In genomic region chr1:36492416-36493139, GRCm38 (mm10) we compare ENCODE assay signal across 9 mouse cellular contexts. TPM values are rescaled to one million over a fixed set of nuclear protein-coding genes. Genes with fewer than 3 reads are reported as not detected.
DNase-seq lines count a peak whose midpoint lies in the region; ATAC-seq lines count a peak whose summit lies in the region.
"Had no signal": no experiment of that assay in that cellular context is flagged by ENCODE, and none has a peak within 500 bp of the region (broad histone marks: within the 10 kb centered on the region; RNA-seq: fewer than 3 reads in every experiment).

No protein-coding gene starts in this region.

- H3K27me3 ChIP-seq in lung, embryonic 16.5 days (ENCODE audit: control insufficient read depth, insufficient read depth, low read depth, low read length): no peaks in the 10 kb centered on the region

- 35% methylated on average over 9 of the region's 9 CpGs for WGBS in lung, embryonic 16.5 days

- no peaks in the 10 kb centered on the region; the same call in 1 of the 2 replicates for H3K4me1 ChIP-seq in lung, embryonic 16.5 days (replicated peaks; ENCODE audit: control insufficient read depth, insufficient read depth, low read length)

- H3K9me3 ChIP-seq in lung, embryonic 16.5 days (ENCODE audit: control insufficient read depth, low read length): no peaks in the 10 kb centered on the region

- no peaks in the 10 kb centered on the region for H3K36me3 ChIP-seq in lung, embryonic 16.5 days (ENCODE audit: control insufficient read depth, insufficient read depth, low read length)

- 0 out of 2 replicates have a peak, but pooled peaks have one; percentile 17 for ATAC-seq in granulocyte monocyte progenitor cell, adult 5-6 weeks (replicated peaks; ENCODE audit: poor library complexity, severe bottlenecking)
- peak; percentile 90 for ATAC-seq in lung, embryonic 16.5 days (ENCODE audit: low read depth)

- H3K9ac ChIP-seq in lung, embryonic 16.5 days (ENCODE audit: low read length): no peak overlapping the region

- peak; percentile 51 for DNase-seq in adrenal gland, adult 2 months
- no peak for DNase-seq in adrenal gland, adult 18-20 months (ENCODE audit: low spot score in 2 of 2)
- peak; percentile 89 to 90 for DNase-seq in cerebellum, postnatal 25 days
- DNase-seq in kidney, adult 11 months: peak; percentile 64
- DNase-seq in testis, postnatal 10 days (ENCODE audit: low spot score): peak; percentile 77
- no peak for DNase-seq in frontal cortex, postnatal 14 days (ENCODE audit: low spot score in 2 of 2)

- H3K27ac ChIP-seq in lung, embryonic 16.5 days (ENCODE audit: low read length): no peak overlapping the region

- no peak overlapping the region for H3K4me3 ChIP-seq in lung, embryonic 16.5 days (ENCODE audit: low read length)

- no peak overlapping the region for H3K4me2 ChIP-seq in lung, embryonic 16.5 days (ENCODE audit: low read depth, low read length)

RNA-seq across cellular contexts. Expression of gene Cnnm3, which starts 19.1 kb away (rescaled TPM):
- total RNA-seq in adrenal gland, adult 2 months (2021): 10 to 100 TPM; 25.9 to 32.0 TPM
- 53.9 and 70.6 TPM in 2 replicates for polyA plus RNA-seq in adrenal gland, adult 2 months (2012; rRNA removed)
- total RNA-seq in adrenal gland, adult 18-20 months (2021): 10 to 100 TPM; 20.8 to 28.9 TPM
- total RNA-seq in granulocyte monocyte progenitor cell, adult 5-6 weeks (2014; fragmentation: Nextera tagmentation): 14.7 and 28.8 TPM in 2 replicates
- 9.3 and 14.4 TPM in 2 replicates for total RNA-seq in granulocyte monocyte progenitor cell, adult 5-6 weeks (2017)
- 3.5 and 4.4 TPM in 2 replicates for polyA plus RNA-seq in lung, embryonic 16.5 days (2015; fragmentation: Nextera tagmentation; extraction: Ambion mirVana)

RNA-seq across cellular contexts. Expression of gene Cnnm4, which starts 21.2 kb away (rescaled TPM):
- total RNA-seq in adrenal gland, adult 2 months (2021): 1 to 10 TPM; 4.6 to 5.3 TPM
- 2.6 and 3.3 TPM in 2 replicates for polyA plus RNA-seq in adrenal gland, adult 2 months (2012; rRNA removed)
- 1 to 10 TPM; 3.6 to 5.9 TPM for total RNA-seq in adrenal gland, adult 18-20 months (2021)
- total RNA-seq in granulocyte monocyte progenitor cell, adult 5-6 weeks (2014; fragmentation: Nextera tagmentation): 7.6 and 14.1 TPM in 2 replicates
- 4.4 and 6.1 TPM in 2 replicates for total RNA-seq in granulocyte monocyte progenitor cell, adult 5-6 weeks (2017)
- polyA plus RNA-seq in lung, embryonic 16.5 days (2015; fragmentation: Nextera tagmentation; extraction: Ambion mirVana): 12.3 and 13.0 TPM in 2 replicates

RNA-seq across cellular contexts. Expression of gene Ankrd23, which starts 44.1 kb away (rescaled TPM):
- total RNA-seq in adrenal gland, adult 2 months (2021): 10 to 100 TPM in 1 of 2 experiments, 1 to 10 TPM in 1; 6.9 to 11.2 TPM
- polyA plus RNA-seq in adrenal gland, adult 2 months (2012; rRNA removed): 16.5 and 19.9 TPM in 2 replicates
- total RNA-seq in adrenal gland, adult 18-20 months (2021): 10 to 100 TPM; 10.3 to 10.6 TPM
- total RNA-seq in granulocyte monocyte progenitor cell, adult 5-6 weeks (2014; fragmentation: Nextera tagmentation): 7.0 and 12.2 TPM in 2 replicates
- total RNA-seq in granulocyte monocyte progenitor cell, adult 5-6 weeks (2017): 5.8 and 8.4 TPM in 2 replicates
- 17.9 and 20.0 TPM in 2 replicates for polyA plus RNA-seq in lung, embryonic 16.5 days (2015; fragmentation: Nextera tagmentation; extraction: Ambion mirVana)

RNA-seq across cellular contexts. Expression of gene Gm42417, which starts 46.7 kb away (rescaled TPM):
- total RNA-seq in adrenal gland, adult 2 months (2021): not detected
- polyA plus RNA-seq in adrenal gland, adult 2 months (2012; rRNA removed): not detected in 2 replicates
- not detected for total RNA-seq in adrenal gland, adult 18-20 months (2021)
- not detected in 2 replicates for total RNA-seq in granulocyte monocyte progenitor cell, adult 5-6 weeks (2014; fragmentation: Nextera tagmentation)
- total RNA-seq in granulocyte monocyte progenitor cell, adult 5-6 weeks (2017): 0.93 TPM in 1 of 2 replicates, not detected in the other
- 0.29 TPM in 1 of 2 replicates, not detected in the other for polyA plus RNA-seq in lung, embryonic 16.5 days (2015; fragmentation: Nextera tagmentation; extraction: Ambion mirVana)
- polyA plus RNA-seq: large intestine, adult 2 months had no signal

RNA-seq across cellular contexts. Expression of gene Lman2l, which starts 47.5 kb away (rescaled TPM):
- total RNA-seq in adrenal gland, adult 2 months (2021): 10 to 100 TPM; 50.5 to 54.5 TPM
- polyA plus RNA-seq in adrenal gland, adult 2 months (2012; rRNA removed): 13.7 and 15.0 TPM in 2 replicates
- 10 to 100 TPM; 48.6 to 62.1 TPM for total RNA-seq in adrenal gland, adult 18-20 months (2021)
- total RNA-seq in granulocyte monocyte progenitor cell, adult 5-6 weeks (2014; fragmentation: Nextera tagmentation): 21.0 and 25.0 TPM in 2 replicates
- total RNA-seq in granulocyte monocyte progenitor cell, adult 5-6 weeks (2017): 5.9 and 6.3 TPM in 2 replicates
- polyA plus RNA-seq in lung, embryonic 16.5 days (2015; fragmentation: Nextera tagmentation; extraction: Ambion mirVana): 45.6 and 48.5 TPM in 2 replicates

Comparison
In these comparisons a context has a peak if more than half of its experiments do, and no peak if none do; other contexts are left out.
1. DNase-seq: peak in adrenal gland, adult 2 months (single experiment), cerebellum, postnatal 25 days (2 of 2), kidney, adult 11 months (single experiment) and testis, postnatal 10 days (single experiment); none in adrenal gland, adult 18-20 months (0 of 2) and frontal cortex, postnatal 14 days (0 of 2).